Mouse (Mus musculus): ENCODE results near the gene Pfkm. TPM values are rescaled to one million over a fixed set of nuclear protein-coding genes. Genes with fewer than 3 reads are reported as not detected.

The Pfkm gene
- polyA plus RNA-seq, 1 experiment from 2014 or later, result 102 TPM

GRCm38 (mm10) chr15:98131001-98131400 lies 38.6 kb downstream of the Pfkm start:
- Histone ChIP-seq H3K4me2 (ENCODE audit: low read length) (no peak overlapping the region), H3K27ac (ENCODE audit: low read length) (no peak overlapping the region), H3K36me3 (ENCODE audit: control insufficient read depth, insufficient read depth, low read length) (peaks cover 49% of the 10 kb centered on the region), H3K4me3 (ENCODE audit: low read depth, low read length) (no peak overlapping the region), H3K9me3 (replicated peaks; ENCODE audit: control insufficient read depth, low read length, poor library complexity, severe bottlenecking) (no peaks in the 10 kb centered on the region), H3K27me3 (ENCODE audit: control insufficient read depth, insufficient read depth, low read depth, low read length) (no peaks in the 10 kb centered on the region), H3K9ac (ENCODE audit: low read depth, low read length) (no peak overlapping the region), H3K4me1 (ENCODE audit: control insufficient read depth, insufficient read depth, low read length) (no peaks in the 10 kb centered on the region)
- 92% methylated on average over 4 of the region's 4 CpGs for WGBS
- ATAC-seq, result no peak

GRCm38 (mm10) chr15:98131451-98131850 lies 39.1 kb downstream of the Pfkm start:
- Histone ChIP-seq H3K4me2 (ENCODE audit: low read length) (no peak overlapping the region), H3K27me3 (ENCODE audit: control insufficient read depth, insufficient read depth, low read depth, low read length) (no peaks in the 10 kb centered on the region), H3K27ac (ENCODE audit: low read length) (no peak overlapping the region), H3K9me3 (replicated peaks; ENCODE audit: control insufficient read depth, low read length, poor library complexity, severe bottlenecking) (no peaks in the 10 kb centered on the region), H3K36me3 (ENCODE audit: control insufficient read depth, insufficient read depth, low read length) (peaks cover 53% of the 10 kb centered on the region), H3K4me3 (ENCODE audit: low read depth, low read length) (no peak overlapping the region), H3K4me1 (ENCODE audit: control insufficient read depth, insufficient read depth, low read length) (no peaks in the 10 kb centered on the region), H3K9ac (ENCODE audit: low read depth, low read length) (no peak overlapping the region)
- no peak for ATAC-seq
- WGBS, result 94% methylated on average over 7 of the region's 7 CpGs

- Histone ChIP-seq H3K9me3 (replicated peaks; ENCODE audit: control insufficient read depth, low read length, poor library complexity, severe bottlenecking) (no peaks in the 10 kb centered on the region), H3K36me3 (ENCODE audit: control insufficient read depth, insufficient read depth, low read length) (peaks cover 59% of the 10 kb centered on the region), H3K4me3 (ENCODE audit: low read depth, low read length) (no peak overlapping the region), H3K4me1 (ENCODE audit: control insufficient read depth, insufficient read depth, low read length) (no peaks in the 10 kb centered on the region), H3K4me2 (ENCODE audit: low read length) (no peak overlapping the region), H3K27ac (ENCODE audit: low read length) (no peak overlapping the region), H3K9ac (ENCODE audit: low read depth, low read length) (no peak overlapping the region), H3K27me3 (ENCODE audit: control insufficient read depth, insufficient read depth, low read depth, low read length) (no peaks in the 10 kb centered on the region)
- WGBS, result 92% methylated on average over 15 of the region's 15 CpGs
- ATAC-seq, result no peak
These were observed 39.7 kb downstream of the Pfkm start for GRCm38 (mm10) chr15:98131942-98132655.

GRCm38 (mm10) chr15:98133471-98133870 lies 41.1 kb downstream of the Pfkm start:
- Histone ChIP-seq H3K9ac (ENCODE audit: low read depth, low read length) (no peak overlapping the region), H3K4me2 (ENCODE audit: low read length) (no peak overlapping the region), H3K9me3 (replicated peaks; ENCODE audit: control insufficient read depth, low read length, poor library complexity, severe bottlenecking) (no peaks in the 10 kb centered on the region), H3K27me3 (ENCODE audit: control insufficient read depth, insufficient read depth, low read depth, low read length) (no peaks in the 10 kb centered on the region), H3K4me3 (ENCODE audit: low read depth, low read length) (no peak overlapping the region), H3K36me3 (ENCODE audit: control insufficient read depth, insufficient read depth, low read length) (peaks cover 55% of the 10 kb centered on the region), H3K27ac (ENCODE audit: low read length) (no peak overlapping the region), H3K4me1 (ENCODE audit: control insufficient read depth, insufficient read depth, low read length) (no peaks in the 10 kb centered on the region)
- WGBS, result 98% methylated on average over 3 of the region's 3 CpGs
- ATAC-seq, result no peak

GRCm38 (mm10) chr15:98134034-98134433 lies 41.6 kb downstream of the Pfkm start:
- Histone ChIP-seq H3K4me3 (ENCODE audit: low read depth, low read length) (no peak overlapping the region), H3K9me3 (replicated peaks; ENCODE audit: control insufficient read depth, low read length, poor library complexity, severe bottlenecking) (no peaks in the 10 kb centered on the region), H3K4me2 (ENCODE audit: low read length) (no peak overlapping the region), H3K27me3 (ENCODE audit: control insufficient read depth, insufficient read depth, low read depth, low read length) (no peaks in the 10 kb centered on the region), H3K36me3 (ENCODE audit: control insufficient read depth, insufficient read depth, low read length) (peaks cover 56% of the 10 kb centered on the region), H3K27ac (ENCODE audit: low read length) (peak overlapping the region; percentile 51), H3K4me1 (ENCODE audit: control insufficient read depth, insufficient read depth, low read length) (no peaks in the 10 kb centered on the region), H3K9ac (ENCODE audit: low read depth, low read length) (no peak overlapping the region)
- ATAC-seq, result peak; percentile 56; the same call in 1 of the 2 replicates
- 82% methylated on average over 4 of the region's 4 CpGs for WGBS

GRCm38 (mm10) chr15:98134666-98135065 lies 42.3 kb downstream of the Pfkm start:
- Histone ChIP-seq H3K9ac (ENCODE audit: low read depth, low read length) (no peak overlapping the region), H3K27ac (ENCODE audit: low read length) (peak overlapping the region; percentile 51; the same call in 1 of the 2 replicates)
- peak; percentile 54 for ATAC-seq

GRCm38 (mm10) chr15:98135671-98136070 lies 43.3 kb downstream of the Pfkm start:
- Histone ChIP-seq H3K4me3 (ENCODE audit: low read depth, low read length) (no peak overlapping the region), H3K9me3 (replicated peaks; ENCODE audit: control insufficient read depth, low read length, poor library complexity, severe bottlenecking) (no peaks in the 10 kb centered on the region), H3K4me2 (ENCODE audit: low read length) (no peak overlapping the region), H3K9ac (ENCODE audit: low read depth, low read length) (no peak overlapping the region), H3K27me3 (ENCODE audit: control insufficient read depth, insufficient read depth, low read depth, low read length) (no peaks in the 10 kb centered on the region), H3K27ac (ENCODE audit: low read length) (no peak overlapping the region), H3K4me1 (ENCODE audit: control insufficient read depth, insufficient read depth, low read length) (no peaks in the 10 kb centered on the region), H3K36me3 (ENCODE audit: control insufficient read depth, insufficient read depth, low read length) (peaks cover 61% of the 10 kb centered on the region)
- no peak for ATAC-seq
- 95% methylated on average over 13 of the region's 13 CpGs for WGBS

More at GRCm38 (mm10) chr15:98134666-98135065, 42.3 kb downstream of the Pfkm start:
- Histone ChIP-seq H3K4me1 (ENCODE audit: control insufficient read depth, insufficient read depth, low read length) (no peaks in the 10 kb centered on the region), H3K9me3 (replicated peaks; ENCODE audit: control insufficient read depth, low read length, poor library complexity, severe bottlenecking) (no peaks in the 10 kb centered on the region), H3K36me3 (ENCODE audit: control insufficient read depth, insufficient read depth, low read length) (peaks cover 58% of the 10 kb centered on the region), H3K4me3 (ENCODE audit: low read depth, low read length) (no peak overlapping the region), H3K27me3 (ENCODE audit: control insufficient read depth, insufficient read depth, low read depth, low read length) (no peaks in the 10 kb centered on the region), H3K4me2 (ENCODE audit: low read length) (no peak overlapping the region)
- 70% methylated on average over 3 of the region's 3 CpGs for WGBS

GRCm38 (mm10) chr15:98136871-98137270 lies 44.5 kb downstream of the Pfkm start:
- Histone ChIP-seq H3K9me3 (replicated peaks; ENCODE audit: control insufficient read depth, low read length, poor library complexity, severe bottlenecking) (no peaks in the 10 kb centered on the region), H3K9ac (ENCODE audit: low read depth, low read length) (no peak overlapping the region), H3K27ac (ENCODE audit: low read length) (no peak overlapping the region), H3K4me3 (ENCODE audit: low read depth, low read length) (no peak overlapping the region), H3K4me2 (ENCODE audit: low read length) (no peak overlapping the region), H3K36me3 (ENCODE audit: control insufficient read depth, insufficient read depth, low read length) (peaks cover 67% of the 10 kb centered on the region), H3K27me3 (ENCODE audit: control insufficient read depth, insufficient read depth, low read depth, low read length) (no peaks in the 10 kb centered on the region), H3K4me1 (ENCODE audit: control insufficient read depth, insufficient read depth, low read length) (no peaks in the 10 kb centered on the region)
- 95% methylated on average over 9 of the region's 9 CpGs for WGBS
- no peak for ATAC-seq

GRCm38 (mm10) chr15:98139763-98140162 lies 47.4 kb downstream of the Pfkm start:
- WGBS, result 91% methylated on average over 7 of the region's 7 CpGs
- Histone ChIP-seq H3K4me1 (ENCODE audit: control insufficient read depth, insufficient read depth, low read length) (peaks cover 8% of the 10 kb centered on the region), H3K9me3 (replicated peaks; ENCODE audit: control insufficient read depth, low read length, poor library complexity, severe bottlenecking) (no peaks in the 10 kb centered on the region), H3K36me3 (ENCODE audit: control insufficient read depth, insufficient read depth, low read length) (peaks cover 49% of the 10 kb centered on the region), H3K4me2 (ENCODE audit: low read length) (no peak overlapping the region), H3K9ac (ENCODE audit: low read depth, low read length) (no peak overlapping the region), H3K27ac (ENCODE audit: low read length) (no peak overlapping the region), H3K27me3 (ENCODE audit: control insufficient read depth, insufficient read depth, low read depth, low read length) (no peaks in the 10 kb centered on the region), H3K4me3 (ENCODE audit: low read depth, low read length) (no peak overlapping the region)
- no peak for ATAC-seq

All from midbrain, embryonic 16.5 days (tissue).